Mouse (Mus musculus) mature B cell (primary cell): ENCODE measurements around the gene Olfr203.
"Not testable (repeated sequence)": the region's sequence is repeated elsewhere in the genome, so short reads cannot be mapped to it uniquely, and the experiment has no call there.

ENCODE experiments used
- in situ Hi-C: fragments of 300-500 bp; cut with MboI; formaldehyde crosslinking; loops from 2 replicates; pipeline ENCODE4 v1.14.3; 2019

Gene Olfr203

DNA sequence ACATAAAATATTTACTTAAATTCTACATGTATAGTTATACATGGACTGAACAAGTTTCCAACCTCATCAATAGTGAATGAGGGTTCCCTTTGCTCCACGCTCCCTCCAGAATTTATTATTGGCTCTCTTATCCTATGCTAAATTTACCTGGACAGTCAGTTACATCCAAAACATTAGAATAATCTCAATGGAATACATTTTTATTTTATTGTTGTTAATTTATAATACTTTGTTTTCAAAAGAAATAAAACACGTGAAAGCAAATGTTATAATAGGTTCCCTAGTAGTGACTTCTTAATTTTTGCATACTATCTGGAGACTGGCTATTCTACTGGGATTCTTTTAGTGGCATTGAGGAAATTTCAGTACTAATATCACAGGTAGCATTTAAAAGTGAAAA lies at the start of gene Olfr203:
TSS of gene Olfr203 (plus strand) at position 301 of the 400 bp plus-strand sequence.
- in situ Hi-C loops: no loop called here

- in situ Hi-C loops: no loop called here
These were observed 49.0 kb upstream of the Olfr203 start for GRCm38 (mm10) chr16:59249684-59250083.

DNA sequence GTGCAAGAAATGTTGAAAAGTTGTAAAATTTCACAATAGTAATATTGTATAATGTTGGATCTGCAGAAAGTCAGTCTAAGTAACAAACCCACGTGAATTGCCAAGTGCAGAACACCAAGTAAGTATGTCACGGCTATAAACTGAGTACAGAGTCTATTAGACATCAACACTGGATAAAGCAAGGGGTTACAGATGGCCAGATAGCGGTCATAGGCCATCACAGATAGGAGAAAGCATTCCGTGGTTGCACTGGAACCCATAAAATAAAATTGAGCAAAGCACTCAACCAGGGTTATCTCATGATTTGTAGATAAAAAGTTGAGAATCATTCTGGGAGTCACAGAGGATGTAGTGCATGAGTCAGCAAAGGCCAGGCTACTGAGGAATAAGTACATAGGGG lies 29.6 kb upstream of the Olfr203 start:
- in situ Hi-C loops: not testable (repeated sequence)

DNA sequence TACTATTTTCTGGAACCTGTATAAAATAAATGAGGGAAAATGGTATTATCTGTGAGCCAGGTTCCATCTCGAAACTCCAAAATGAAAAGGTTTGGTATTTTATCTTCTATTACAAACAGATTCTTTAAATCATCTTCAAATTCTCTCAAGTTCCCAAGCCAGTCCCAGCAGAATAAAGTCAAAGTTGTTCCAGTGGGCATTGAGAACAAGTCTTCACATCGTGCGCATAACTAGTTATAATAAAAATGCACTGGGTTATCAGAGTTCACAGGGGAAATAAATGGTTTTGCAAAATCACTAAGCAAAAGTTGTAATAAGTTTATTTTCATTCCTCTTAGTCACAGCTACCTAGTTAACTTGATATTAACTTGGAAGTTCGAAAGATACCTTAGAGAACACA lies 26.1 kb upstream of the Olfr203 start, which contains the start of gene Olfr201:
TSS of gene Olfr201 (minus strand) at position 101 of the 400 bp plus-strand sequence.
- in situ Hi-C loops: not testable (repeated sequence)

DNA sequence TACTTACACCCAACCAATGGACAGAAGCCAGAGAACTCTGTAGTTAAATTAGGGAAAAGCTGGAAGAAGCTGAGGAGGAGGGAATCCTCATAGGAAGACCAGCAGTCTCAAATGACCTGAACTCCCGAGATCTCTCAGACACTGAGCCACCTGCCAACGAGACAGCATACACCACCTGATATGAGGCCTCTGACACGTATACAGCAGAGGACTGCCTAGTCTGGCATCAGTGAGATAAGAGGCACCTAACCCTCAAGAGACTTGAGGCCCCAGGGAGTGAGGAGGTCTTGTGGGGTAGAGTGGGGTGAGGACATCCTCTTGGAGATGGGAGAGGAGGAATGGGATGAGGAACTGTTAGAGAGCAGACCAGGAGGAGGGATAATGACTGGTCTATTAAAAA lies 18.1 kb upstream of the Olfr203 start:
- in situ Hi-C loops: no loop called here

- in situ Hi-C loops: no loop called here
These were observed 15.2 kb upstream of the Olfr203 start for GRCm38 (mm10) chr16:59283476-59283875.

DNA sequence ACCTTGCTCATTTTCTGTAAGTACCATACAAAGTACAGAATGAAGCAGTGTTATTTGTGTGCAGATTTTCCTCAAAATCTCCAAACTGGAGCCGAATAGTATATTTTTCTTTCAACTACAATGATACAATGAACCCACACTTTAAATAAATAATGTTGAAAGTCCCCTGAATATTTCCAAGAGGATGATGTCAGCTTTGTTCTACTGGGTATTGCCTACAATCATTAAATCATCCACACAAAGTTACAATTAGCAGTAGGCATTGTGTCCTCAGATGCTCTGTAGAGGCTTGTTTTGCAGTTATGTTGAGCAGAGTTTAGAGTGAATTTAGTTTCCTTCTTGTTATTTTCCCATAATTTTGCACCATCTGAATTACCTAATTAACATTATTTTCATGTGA lies 12.0 kb upstream of the Olfr203 start, which contains the start of gene Olfr202:
TSS of gene Olfr202 (minus strand) at position 101 of the 400 bp plus-strand sequence.
- in situ Hi-C loops: no loop called here

DNA sequence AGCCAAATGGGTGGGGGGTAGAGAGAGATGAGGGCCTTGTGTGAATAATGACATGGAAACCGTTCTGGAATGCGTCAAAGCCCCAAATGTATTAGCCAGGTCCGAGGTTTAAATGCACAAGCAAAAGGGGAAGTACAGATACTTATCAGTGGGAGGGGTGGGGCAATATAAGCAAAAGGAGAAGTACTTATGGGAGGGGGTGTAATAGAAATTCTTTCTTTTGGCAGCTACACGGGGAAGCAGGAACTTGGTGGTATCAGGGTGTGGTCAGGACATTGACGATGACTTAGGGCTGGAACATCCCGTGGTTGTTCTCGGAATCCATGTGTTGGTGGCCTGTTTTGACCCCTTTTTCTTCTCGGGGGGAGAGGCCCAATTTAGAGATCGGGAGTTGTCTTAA lies 11.1 kb upstream of the Olfr203 start:
- in situ Hi-C loops: not testable (repeated sequence)

DNA sequence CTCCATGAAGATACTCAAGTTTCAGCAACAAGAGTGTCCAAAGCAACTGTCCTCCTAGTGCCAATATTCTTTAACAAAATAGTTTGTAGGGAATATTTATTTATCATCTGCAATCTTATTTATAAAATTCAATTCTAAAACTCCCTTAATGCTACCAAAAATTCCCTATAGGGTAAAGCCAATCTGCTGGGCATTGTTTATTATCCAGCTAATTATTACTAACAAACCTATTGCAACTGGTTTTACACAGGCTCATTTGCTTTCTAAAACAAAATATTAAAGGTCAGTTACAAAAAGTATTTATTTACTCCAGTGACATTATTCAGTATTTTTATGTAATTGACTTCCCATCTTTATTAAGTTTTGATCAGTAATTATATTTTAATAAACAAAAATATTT lies 19.5 kb downstream of the Olfr203 start, which contains the start of gene Olfr204:
TSS of gene Olfr204 (minus strand) at position 101 of the 400 bp plus-strand sequence.
- in situ Hi-C loops: no loop called here

- in situ Hi-C loops: not testable (repeated sequence)
These were observed 24.6 kb downstream of the Olfr203 start for GRCm38 (mm10) chr16:59323262-59323661.

- in situ Hi-C loops: no loop called here
These were observed 32.4 kb downstream of the Olfr203 start, which contains the start of gene Olfr205 for GRCm38 (mm10) chr16:59331038-59331437. Olfr205 (minus strand) TSS chr16:59331138.

DNA sequence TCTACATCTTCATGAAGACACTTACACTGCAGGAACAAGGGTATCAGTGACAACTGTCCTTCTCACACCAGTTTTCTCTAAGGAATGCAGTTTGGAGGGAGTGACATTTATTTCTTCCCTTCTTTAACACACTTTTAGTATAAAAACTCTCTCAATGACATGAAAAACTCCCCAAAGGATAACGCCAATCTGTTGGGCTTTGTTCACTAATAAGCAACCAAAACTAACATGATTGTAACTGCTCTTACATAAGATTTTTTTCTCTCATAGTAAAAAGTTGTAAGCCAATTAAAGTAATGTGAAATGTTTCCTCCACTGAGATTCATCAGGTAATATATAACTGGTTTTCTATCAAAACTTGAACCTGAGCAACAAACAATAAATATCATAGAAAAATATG lies 50.5 kb downstream of the Olfr203 start, which contains the start of gene Olfr206:
TSS of gene Olfr206 (minus strand) at position 101 of the 400 bp plus-strand sequence.
- in situ Hi-C loops: no loop called here
